Mouse (Mus musculus) midbrain, embryonic 14.5 days (tissue): ENCODE results near the gene Bpifb2. TPM values are rescaled to one million over a fixed set of nuclear protein-coding genes. Genes with fewer than 3 reads are reported as not detected.

ENCODE experiments used
- ATAC-seq: fragments of 200-750 bp; cut with Nextera tagmentation; 2 replicates; pipeline ENCODE4 v1.8.0; 2017; ENCODE audit warnings: moderate number of reproducible peaks, moderate library complexity; ENCODE audit not compliant: low FRiP score, low TSS enrichment
- DNase-seq: peaks from one replicate; pipeline ENCODE4 v3.0.0-alpha.2; 2015
- H3K27ac ChIP-seq: fragments of 300-500 bp; sonication (generic); replicated peaks from 2 replicates; pipeline ENCODE4 v1.5.1; 2014; ENCODE audit warnings: mild to moderate bottlenecking, low read depth, low read length, moderate library complexity
- H3K27me3 ChIP-seq: fragments of 300-500 bp; sonication (generic); 2 replicates; pipeline ENCODE4 v1.6.1; 2014; ENCODE audit warnings: low read length, control low read depth, mixed read lengths; ENCODE audit not compliant: control insufficient read depth, insufficient read depth
- H3K36me3 ChIP-seq: fragments of 300-500 bp; sonication (generic); 2 replicates; pipeline ENCODE4 v1.6.1; 2014; ENCODE audit warnings: low read length, control low read depth; ENCODE audit not compliant: control insufficient read depth, insufficient read depth
- H3K4me1 ChIP-seq: fragments of 300-500 bp; sonication (generic); 2 replicates; pipeline ENCODE4 v1.6.1; 2014; ENCODE audit warnings: mild to moderate bottlenecking, antibody characterized with exemption, low read length, control low read depth; ENCODE audit not compliant: control insufficient read depth, insufficient read depth
- H3K4me2 ChIP-seq: fragments of 300-500 bp; sonication (generic); 2 replicates; pipeline ENCODE4 v1.6.1; 2014; ENCODE audit warnings: mild to moderate bottlenecking, low read length, moderate library complexity
- H3K4me3 ChIP-seq: fragments of 300-500 bp; sonication (generic); replicated peaks from 2 replicates; pipeline ENCODE4 v1.5.1; 2014; ENCODE audit warnings: low read depth, low read length
- H3K9ac ChIP-seq: fragments of 300-500 bp; sonication (generic); replicated peaks from 2 replicates; pipeline ENCODE4 v1.6.1; 2014; ENCODE audit warnings: mild to moderate bottlenecking, low read length, moderate library complexity
- H3K9me3 ChIP-seq: fragments of 300-500 bp; sonication (generic); 2 replicates; pipeline ENCODE4 v1.6.1; 2016; ENCODE audit warnings: low read length, control low read depth, mixed read lengths; ENCODE audit not compliant: control insufficient read depth
- WGBS: fragments of 180-500 bp; shearing (Covaris S2); extraction: QIAGEN DNeasy Blood & Tissue Kit; methylation state at CpG from one replicate; pipeline ENCODE4 v1.1.7; 2014; 5-methylcytosine and 5-hydroxymethylcytosine counted together
- polyA plus RNA-seq: library from polyadenylated mRNA; unstranded; fragments of >200 nt; fragmentation: Nextera tagmentation; extraction: Ambion mirVana; gene quantifications from 2 replicates; pipeline ENCODE4 v1.2.1, GENCODE M21; 2014

Gene Bpifb2
- polyA plus RNA-seq, 1 experiment from 2014 or later, result not detected

GRCm38 (mm10) chr2:153906626-153907025 is 31.8 kb downstream of the Bpifb2 start:
- no peaks in the 10 kb centered on the region for H3K9me3 ChIP-seq
- H3K4me3 ChIP-seq, result no peak overlapping the region
- H3K4me1 ChIP-seq, result no peaks in the 10 kb centered on the region
- H3K27me3 ChIP-seq, result no peaks in the 10 kb centered on the region
- no peak overlapping the region for H3K9ac ChIP-seq
- H3K4me2 ChIP-seq, result no peak overlapping the region
- no peak for DNase-seq
- H3K27ac ChIP-seq, result no peak overlapping the region
- no peak for ATAC-seq
- WGBS, result 90% methylated on average over 4 of the region's 4 CpGs
- H3K36me3 ChIP-seq, result no peaks in the 10 kb centered on the region

- Histone ChIP-seq H3K27ac (no peak overlapping the region), H3K9ac (no peak overlapping the region), H3K36me3 (no peaks in the 10 kb centered on the region), H3K4me3 (no peak overlapping the region), H3K27me3 (no peaks in the 10 kb centered on the region), H3K9me3 (no peaks in the 10 kb centered on the region), H3K4me2 (no peak overlapping the region), H3K4me1 (no peaks in the 10 kb centered on the region)
- ATAC-seq (no peak), DNase-seq (peak; percentile 5)
- WGBS, result 35% methylated on average over 5 of the region's 5 CpGs
Observed at GRCm38 (mm10) chr2:153914151-153914550, 39.3 kb downstream of the Bpifb2 start.

- Histone ChIP-seq H3K27ac (no peak within 1 kb of the TSS), H3K36me3 (no peaks in the 10 kb centered on the region), H3K9ac (no peak within 1 kb of the TSS), H3K27me3 (no peaks in the 10 kb centered on the region), H3K4me3 (no peak within 1 kb of the TSS), H3K4me1 (no peaks in the 10 kb centered on the region), H3K9me3 (no peaks in the 10 kb centered on the region), H3K4me2 (no peak within 1 kb of the TSS)
- no peak for ATAC-seq
- no peak for DNase-seq
- 62% methylated on average over 8 of the region's 8 CpGs for WGBS
Observed at GRCm38 (mm10) chr2:153917930-153918329, 43.1 kb downstream of the Bpifb2 start, which contains the start of gene Bpifb3. Gene Bpifb3, plus strand, starts transcription at chr2:153918230.

- ATAC-seq, result no peak
- H3K9me3 ChIP-seq, result no peaks in the 10 kb centered on the region
- 84% methylated on average over 6 of the region's 6 CpGs for WGBS
Observed at GRCm38 (mm10) chr2:153921246-153921645, 46.4 kb downstream of the Bpifb2 start.

GRCm38 (mm10) chr2:153929871-153930413 is 55.1 kb downstream of the Bpifb2 start:
- Histone ChIP-seq H3K4me2 (no peak overlapping the region), H3K4me1 (peaks cover 4% of the 10 kb centered on the region; the same call in 1 of the 2 replicates), H3K27ac (no peak overlapping the region), H3K36me3 (no peaks in the 10 kb centered on the region), H3K9ac (no peak overlapping the region), H3K27me3 (no peaks in the 10 kb centered on the region), H3K4me3 (no peak overlapping the region), H3K9me3 (no peaks in the 10 kb centered on the region)
- ATAC-seq (no peak), DNase-seq (peak; percentile 60)
- WGBS, result 43% methylated on average over 3 of the region's 3 CpGs

More at GRCm38 (mm10) chr2:153921246-153921645, 46.4 kb downstream of the Bpifb2 start:
- H3K4me3 ChIP-seq, result no peak overlapping the region
- H3K4me2 ChIP-seq, result no peak overlapping the region
- H3K36me3 ChIP-seq, result no peaks in the 10 kb centered on the region
- no peak overlapping the region for H3K9ac ChIP-seq
- DNase-seq, result no peak
- no peaks in the 10 kb centered on the region for H3K4me1 ChIP-seq
- H3K27ac ChIP-seq, result no peak overlapping the region
- H3K27me3 ChIP-seq, result no peaks in the 10 kb centered on the region

- no peaks in the 10 kb centered on the region for H3K27me3 ChIP-seq
- no peaks in the 10 kb centered on the region for H3K9me3 ChIP-seq
- peak; percentile 45 for DNase-seq
- H3K4me3 ChIP-seq, result no peak overlapping the region
- H3K4me1 ChIP-seq, result peaks cover 4% of the 10 kb centered on the region; the same call in 1 of the 2 replicates
- no peak overlapping the region for H3K27ac ChIP-seq
- H3K4me2 ChIP-seq, result no peak overlapping the region
- 55% methylated on average over 6 of the region's 6 CpGs for WGBS
- no peak overlapping the region for H3K9ac ChIP-seq
- no peak for ATAC-seq
- no peaks in the 10 kb centered on the region for H3K36me3 ChIP-seq
Observed at GRCm38 (mm10) chr2:153931125-153931524, 56.3 kb downstream of the Bpifb2 start.

- Histone ChIP-seq H3K9ac (no peak overlapping the region), H3K36me3 (no peaks in the 10 kb centered on the region), H3K4me3 (no peak overlapping the region), H3K27me3 (no peaks in the 10 kb centered on the region), H3K27ac (no peak overlapping the region), H3K9me3 (no peaks in the 10 kb centered on the region), H3K4me2 (no peak overlapping the region), H3K4me1 (peaks cover 4% of the 10 kb centered on the region; the same call in 1 of the 2 replicates)
- 65% methylated on average over 6 of the region's 6 CpGs for WGBS
- ATAC-seq (no peak), DNase-seq (no peak)
Observed at GRCm38 (mm10) chr2:153933311-153933710, 58.5 kb downstream of the Bpifb2 start.

GRCm38 (mm10) chr2:153935348-153935747 is 60.5 kb downstream of the Bpifb2 start:
- Histone ChIP-seq H3K27me3 (no peaks in the 10 kb centered on the region), H3K4me1 (peaks cover 4% of the 10 kb centered on the region; the same call in 1 of the 2 replicates), H3K9me3 (no peaks in the 10 kb centered on the region), H3K36me3 (no peaks in the 10 kb centered on the region), H3K9ac (no peak overlapping the region), H3K4me3 (no peak overlapping the region), H3K4me2 (no peak overlapping the region), H3K27ac (no peak overlapping the region)
- ATAC-seq (no peak), DNase-seq (no peak)
- 91% methylated on average over 6 of the region's 6 CpGs for WGBS

- Histone ChIP-seq H3K4me3 (no peak within 1 kb of the TSS), H3K27ac (no peak within 1 kb of the TSS), H3K4me2 (no peak within 1 kb of the TSS), H3K9me3 (no peaks in the 10 kb centered on the region), H3K4me1 (no peaks in the 10 kb centered on the region), H3K36me3 (no peaks in the 10 kb centered on the region), H3K9ac (no peak within 1 kb of the TSS), H3K27me3 (no peaks in the 10 kb centered on the region)
- DNase-seq (no peak), ATAC-seq (no peak)
- 86% methylated on average over 5 of the region's 5 CpGs for WGBS
Observed at GRCm38 (mm10) chr2:153937843-153938242, 63.0 kb downstream of the Bpifb2 start, which contains the start of gene Bpifb4. Gene Bpifb4, plus strand, starts transcription at chr2:153938212.
